Mouse (Mus musculus): ENCODE results near the gene Psmc3. TPM values are rescaled to one million over a fixed set of nuclear protein-coding genes. Genes with fewer than 3 reads are reported as not detected.
"Not testable (repeated sequence)": the region's sequence is repeated elsewhere in the genome, so short reads cannot be mapped to it uniquely, and the experiment has no call there.

Psmc3 gene
- 100 to 1,000 TPM; 279 to 288 TPM for total RNA-seq (2021)
- long read RNA-seq, experiment 1, transcript Psmc3-202 (12 exons, 1,636 nt): major isoform, 423 of 482 reads
- long read RNA-seq, experiment 1, partial matches to known transcripts: 16 of 482 reads
- long read RNA-seq, experiment 1, other reads (novel, unspliced or antisense): 43 of 482 reads
- long read RNA-seq, experiment 2, transcript Psmc3-202 (12 exons, 1,636 nt): major isoform, 351 of 416 reads
- long read RNA-seq, experiment 2, partial matches to known transcripts: 51 of 416 reads
- long read RNA-seq, experiment 2, other reads (novel, unspliced or antisense): 14 of 416 reads

GRCm38 (mm10) chr2:91053934-91054382, at the start of gene Psmc3:
Gene Psmc3, plus strand, starts transcription at chr2:91054009.
- DNase-seq: peak; percentile 99
- intact Hi-C loops (cut with DNase I; ENCODE audit: low total_unique reads): no loop called here

- no peak for DNase-seq
- intact Hi-C loops (cut with DNase I; ENCODE audit: low total_unique reads): no loop called here
Observed at GRCm38 (mm10) chr2:91008536-91008935, 45.3 kb upstream of the Psmc3 start.

- intact Hi-C loops (cut with DNase I; ENCODE audit: low total_unique reads): no loop called here
Observed at GRCm38 (mm10) chr2:91013881-91014280, 39.9 kb upstream of the Psmc3 start.

GRCm38 (mm10) chr2:91015386-91015785, 38.4 kb upstream of the Psmc3 start:
- intact Hi-C loops (cut with DNase I; ENCODE audit: low total_unique reads): no loop called here
- no peak for DNase-seq

More at GRCm38 (mm10) chr2:91013881-91014280, 39.9 kb upstream of the Psmc3 start:
- DNase-seq: no peak

GRCm38 (mm10) chr2:91018061-91018788, 35.6 kb upstream of the Psmc3 start:
- DNase-seq: peak; percentile 52
- intact Hi-C loops (cut with DNase I; ENCODE audit: low total_unique reads): no loop called here

GRCm38 (mm10) chr2:91019911-91020310, 33.9 kb upstream of the Psmc3 start:
- intact Hi-C loops (cut with DNase I; ENCODE audit: low total_unique reads): no loop called here
- no peak for DNase-seq

- intact Hi-C loops (cut with DNase I; ENCODE audit: low total_unique reads); DNase-seq: not testable (repeated sequence)
Observed at GRCm38 (mm10) chr2:91022266-91022665, 31.5 kb upstream of the Psmc3 start.

- no peak for DNase-seq
- intact Hi-C loops (cut with DNase I; ENCODE audit: low total_unique reads): no loop called here
Observed at GRCm38 (mm10) chr2:91023131-91023530, 30.7 kb upstream of the Psmc3 start.

GRCm38 (mm10) chr2:91023956-91024355, 29.9 kb upstream of the Psmc3 start:
- no peak for DNase-seq
- intact Hi-C loops (cut with DNase I; ENCODE audit: low total_unique reads): no loop called here

- intact Hi-C loops (cut with DNase I; ENCODE audit: low total_unique reads): no loop called here
Observed at GRCm38 (mm10) chr2:91025081-91025516, 28.7 kb upstream of the Psmc3 start.

GRCm38 (mm10) chr2:91026491-91026890, 27.3 kb upstream of the Psmc3 start:
- intact Hi-C loops (cut with DNase I; ENCODE audit: low total_unique reads): no loop called here
- no peak for DNase-seq

More at GRCm38 (mm10) chr2:91025081-91025516, 28.7 kb upstream of the Psmc3 start:
- DNase-seq: no peak

- intact Hi-C loops (cut with DNase I; ENCODE audit: low total_unique reads): no loop called here
- no peak for DNase-seq
Observed at GRCm38 (mm10) chr2:91027391-91028214, 26.2 kb upstream of the Psmc3 start.

- DNase-seq: no peak
- intact Hi-C loops (cut with DNase I; ENCODE audit: low total_unique reads): no loop called here
Observed at GRCm38 (mm10) chr2:91031216-91031615, 22.6 kb upstream of the Psmc3 start.

GRCm38 (mm10) chr2:91033000-91033399, 20.8 kb upstream of the Psmc3 start:
- no peak for DNase-seq
- intact Hi-C loops (cut with DNase I; ENCODE audit: low total_unique reads): no loop called here

GRCm38 (mm10) chr2:91035385-91035784, 18.4 kb upstream of the Psmc3 start, which contains the start of gene Rapsn:
Gene Rapsn, plus strand, starts transcription at chr2:91035620.
- intact Hi-C loops (cut with DNase I; ENCODE audit: low total_unique reads): no loop called here
- peak; percentile 79 for DNase-seq

GRCm38 (mm10) chr2:91041786-91042185, 12.0 kb upstream of the Psmc3 start:
- intact Hi-C loops (cut with DNase I; ENCODE audit: low total_unique reads): no loop called here
- DNase-seq: no peak

- intact Hi-C loops (cut with DNase I; ENCODE audit: low total_unique reads): no loop called here
- no peak for DNase-seq
Observed at GRCm38 (mm10) chr2:91042651-91043398, 11.0 kb upstream of the Psmc3 start.

GRCm38 (mm10) chr2:91044727-91045126, 9.1 kb upstream of the Psmc3 start:
- intact Hi-C loops (cut with DNase I; ENCODE audit: low total_unique reads): no loop called here
- no peak for DNase-seq

GRCm38 (mm10) chr2:91045805-91046204, 8.0 kb upstream of the Psmc3 start:
- intact Hi-C loops (cut with DNase I; ENCODE audit: low total_unique reads); DNase-seq: not testable (repeated sequence)
